Mouse (Mus musculus) heart, adult 10 weeks (tissue): Measurements from ENCODE around the gene Fads6. TPM values are rescaled to one million over a fixed set of nuclear protein-coding genes. Genes with fewer than 3 reads are reported as not detected.

Experiments
- polyA plus RNA-seq: library from polyadenylated mRNA; stranded (reverse); fragments of 350-450 nt; fragmentation: Illumina TruSeq; extraction: RNeasy Lipid Tissue Mini Kit (QIAGEN cat#74804); gene quantifications from one replicate; pipeline ENCODE4 v1.2.3, GENCODE M21; 2014; ENCODE audit warnings: low read depth, low replicate concordance

The Fads6 gene
- polyA plus RNA-seq = 2.6 TPM

DNA sequence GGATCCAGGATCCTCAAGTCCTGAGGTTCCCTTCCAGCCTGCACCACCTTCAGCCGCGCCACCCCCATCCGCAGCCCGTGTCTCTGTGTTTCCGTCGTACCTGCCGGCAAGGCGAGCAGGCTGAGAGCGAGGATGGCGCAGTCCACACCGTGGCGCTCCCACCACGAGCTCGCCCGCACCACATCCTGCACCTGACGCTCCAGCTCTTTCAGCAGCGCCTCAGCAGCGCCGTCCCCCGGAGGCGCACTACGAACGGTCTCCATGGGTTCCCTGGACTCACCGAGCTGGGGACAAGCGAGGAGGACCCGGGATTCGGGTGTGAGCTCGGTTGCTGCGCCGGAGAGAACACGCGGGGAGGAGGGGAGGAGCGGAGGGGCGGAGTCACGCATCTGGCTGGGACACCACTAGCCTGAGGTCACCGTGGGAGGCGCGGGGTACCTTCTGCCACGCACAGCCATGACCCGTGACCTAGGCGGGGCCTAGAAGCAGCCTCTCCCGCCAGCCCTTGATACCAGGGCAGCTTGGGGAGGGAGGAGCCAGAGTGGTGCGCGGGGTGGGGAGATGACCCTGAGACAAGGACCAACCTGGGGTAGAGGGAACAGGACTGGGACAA is at the start of gene Fads6:
TSS of gene Fads6 (minus strand) at position 450 of the 613 bp plus-strand sequence.

DNA sequence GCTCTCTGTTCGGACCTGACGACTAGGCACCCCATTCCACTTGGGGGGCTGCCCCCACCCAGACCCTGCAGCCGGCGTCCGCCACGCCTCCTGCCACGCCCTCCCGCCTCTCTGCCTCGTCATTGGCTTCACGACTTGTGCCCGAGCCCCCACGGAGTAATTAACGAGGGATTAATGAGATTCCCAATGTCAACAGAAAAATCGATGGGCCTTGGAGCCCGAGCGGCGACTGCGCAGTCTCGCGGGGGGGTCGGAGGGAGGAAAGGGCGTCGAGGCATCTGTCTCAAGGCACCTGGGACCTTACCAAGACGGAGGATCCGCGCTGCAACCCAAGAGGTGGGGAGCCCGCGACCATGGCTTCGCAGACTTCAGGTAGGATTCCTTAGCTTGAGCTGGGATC is 37.1 kb upstream of the Fads6 start, which contains the start of gene Otop3:
TSS of gene Otop3 (plus strand) at position 201 of the 400 bp plus-strand sequence.

DNA sequence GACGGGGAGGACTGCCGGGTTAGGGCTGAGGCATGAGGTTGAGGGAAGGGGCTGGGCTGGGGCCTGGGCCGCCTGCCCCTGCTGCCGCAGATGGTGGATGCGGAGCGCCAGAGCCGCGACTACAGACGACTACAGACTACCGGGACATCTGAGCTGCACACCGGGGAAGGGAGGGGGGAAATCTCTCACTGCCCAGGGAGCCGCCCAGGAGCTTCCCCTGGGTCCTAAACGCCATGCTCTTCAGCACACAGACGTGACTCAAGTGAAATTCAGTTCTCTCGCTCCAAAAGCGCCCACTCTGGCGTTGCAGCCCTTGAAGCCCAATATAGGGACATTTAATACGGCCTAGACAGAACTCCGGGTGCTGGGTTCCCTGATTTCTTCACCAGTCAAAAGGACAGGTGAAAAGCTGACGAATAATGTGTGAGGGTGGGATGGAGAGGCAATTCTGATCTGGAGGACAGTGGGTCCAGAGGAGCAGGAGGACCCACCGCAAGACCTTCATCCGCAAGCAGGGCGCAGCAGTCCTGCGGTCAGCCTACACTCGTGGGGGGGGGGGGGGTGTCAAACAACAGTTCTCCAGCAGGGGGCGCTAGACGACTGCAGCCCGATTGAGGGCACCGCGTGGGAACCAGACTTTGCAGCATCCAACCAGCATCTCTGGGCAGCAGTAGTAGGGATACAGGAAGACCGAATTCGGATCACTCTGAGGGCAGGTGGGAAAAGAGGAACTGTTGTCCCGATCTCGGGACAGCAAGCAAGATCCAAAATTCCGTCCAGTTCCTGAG is 24.6 kb upstream of the Fads6 start, which contains the start of gene Ush1g:
TSS of gene Ush1g (minus strand) at position 136 of the 788 bp plus-strand sequence.

DNA sequence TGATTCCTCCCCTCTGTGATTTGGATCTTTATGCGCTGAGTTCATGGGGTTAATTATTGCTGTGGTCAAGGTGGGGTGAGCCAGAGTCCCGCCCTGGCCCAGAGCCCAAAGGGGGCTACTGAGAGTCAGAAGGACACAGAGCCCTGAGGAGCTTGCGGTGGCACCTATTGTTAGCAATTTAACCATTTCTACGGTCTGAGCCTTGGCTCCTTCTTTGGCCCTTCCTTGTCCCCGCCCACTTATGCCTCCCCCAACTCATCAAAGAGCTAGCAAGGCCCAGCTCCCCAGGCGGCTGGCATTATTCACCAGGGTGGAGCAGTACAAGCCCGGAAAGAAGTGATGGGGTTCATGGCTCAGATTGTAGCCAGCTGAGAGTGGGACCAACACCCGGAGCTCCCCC is 9.4 kb upstream of the Fads6 start, which contains the start of gene Otop2:
TSS of gene Otop2 (plus strand) at position 301 of the 400 bp plus-strand sequence.

DNA sequence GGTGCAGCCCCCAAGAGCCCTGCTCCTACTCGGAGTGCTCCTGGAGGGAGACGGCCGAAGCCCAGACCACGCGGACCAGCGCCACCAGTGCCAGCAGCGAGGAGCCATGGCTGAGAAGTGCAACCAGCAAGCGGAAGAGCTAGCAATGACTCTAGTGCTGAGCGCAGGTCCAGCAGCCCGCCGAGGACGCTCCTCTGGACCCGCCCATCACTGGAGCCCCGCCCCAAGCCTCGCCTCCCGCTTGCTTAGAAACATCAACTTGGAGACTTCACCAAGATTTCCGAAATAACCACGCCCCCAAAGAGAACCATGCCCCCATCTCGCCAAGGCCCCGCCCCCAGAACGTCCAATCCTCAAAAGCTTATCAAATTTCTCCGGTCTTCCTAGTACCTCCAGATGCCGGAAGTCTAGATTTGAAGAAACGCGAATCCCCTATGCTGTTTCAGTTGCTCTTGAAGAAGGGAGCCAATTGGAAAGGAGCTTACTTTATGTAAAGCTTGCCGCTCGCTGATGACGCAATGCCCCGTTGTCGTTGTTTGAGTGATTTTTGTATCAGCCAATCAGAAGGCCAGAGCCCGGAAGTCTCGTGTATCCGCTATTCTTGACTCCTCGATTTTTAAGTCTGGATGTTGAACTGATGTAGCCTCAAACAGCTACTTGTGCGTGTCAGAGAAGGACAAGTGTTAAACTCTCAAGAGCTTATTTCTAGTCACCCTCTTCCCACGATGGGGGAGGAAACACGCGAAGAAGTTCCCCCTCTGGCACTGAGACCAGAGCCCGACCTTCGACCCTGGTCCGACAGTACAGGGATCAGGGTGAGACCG is 20.5 kb downstream of the Fads6 start, which contains the start of gene Fdxr:
TSS of gene Fdxr (minus strand) at position 271 of the 824 bp plus-strand sequence.

DNA sequence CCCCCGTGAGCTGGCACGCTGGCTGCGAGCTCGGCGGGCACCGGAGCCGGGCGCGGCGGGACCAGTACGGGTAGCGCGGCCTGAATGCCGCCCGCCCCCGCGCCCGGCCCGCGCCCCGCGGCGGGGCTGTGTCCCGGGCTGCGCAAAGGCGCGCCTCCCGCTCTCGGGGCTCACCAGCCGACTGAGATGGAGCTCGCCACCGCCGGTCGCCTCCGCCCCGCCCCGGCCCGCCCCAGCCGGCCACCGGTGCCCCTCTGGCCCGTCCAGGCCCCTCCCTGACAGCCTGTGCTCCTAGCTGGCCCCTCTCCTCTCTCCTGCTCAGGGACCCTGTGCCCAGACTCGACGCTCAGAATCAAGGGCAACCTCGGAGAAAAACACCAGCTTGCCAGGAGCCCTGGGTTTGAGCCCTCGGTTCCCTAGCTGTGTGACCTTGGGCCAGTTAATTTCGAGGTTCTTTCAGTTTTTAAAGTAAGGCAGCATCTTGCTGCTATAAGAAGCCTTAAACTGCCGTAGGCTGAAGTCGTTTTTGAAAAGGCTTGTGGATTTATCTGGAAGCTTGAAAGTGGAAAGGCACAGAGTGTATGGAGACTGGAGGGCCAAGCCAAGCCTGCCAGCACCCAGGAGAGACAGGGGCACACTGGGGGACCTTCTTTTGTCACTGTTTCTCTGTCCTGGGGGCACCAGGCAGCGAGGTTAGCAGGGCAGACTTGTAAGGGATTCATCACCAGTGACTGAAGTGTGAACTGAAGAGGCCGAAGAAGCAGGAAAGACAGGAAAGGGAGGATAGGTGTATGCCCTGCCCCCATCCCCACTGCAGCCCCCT is 30.2 kb downstream of the Fads6 start, which contains the start of gene Grin2c:
TSS of gene Grin2c (minus strand) at position 183 of the 823 bp plus-strand sequence.

Other genes starting within 250 kb of the Fads6 start
- gene Cd300ld3, start 249.3 kb downstream of the Fads6 start, polyA plus RNA-seq = 9.4 TPM
- gene Cd300e, start 235.5 kb downstream of the Fads6 start, polyA plus RNA-seq = not detected
- gene Rab37, start 206.2 kb downstream of the Fads6 start, polyA plus RNA-seq = 2.0 TPM
- gene Cd300lf, start 163.7 kb downstream of the Fads6 start, polyA plus RNA-seq = 0.31 TPM
- 10.6 TPM for gene Slc9a3r1, start 134.3 kb downstream of the Fads6 start, polyA plus RNA-seq
- gene Tmem104, start 110.2 kb downstream of the Fads6 start, polyA plus RNA-seq = 6.1 TPM
- gene Nat9, start 109.8 kb downstream of the Fads6 start, polyA plus RNA-seq = 39.7 TPM
- gene Grin2c, start 30.4 kb downstream of the Fads6 start, polyA plus RNA-seq = 1.4 TPM
- 14.0 TPM for gene Fdxr, start 20.6 kb downstream of the Fads6 start, polyA plus RNA-seq
- gene Otop2, start 9.5 kb upstream of the Fads6 start, polyA plus RNA-seq = not detected
- not detected for gene Ush1g, start 24.4 kb upstream of the Fads6 start, polyA plus RNA-seq
- gene Otop3, start 37.1 kb upstream of the Fads6 start, polyA plus RNA-seq = not detected
- 3.8 TPM for gene Hid1, start 70.1 kb upstream of the Fads6 start, polyA plus RNA-seq
- 3.8 TPM for gene Cdr2l, start 84.3 kb upstream of the Fads6 start, polyA plus RNA-seq
- 115 TPM for gene Mrpl58, start 106.1 kb upstream of the Fads6 start, polyA plus RNA-seq
- gene Atp5h, start 122.3 kb upstream of the Fads6 start, polyA plus RNA-seq = 3,222 TPM
- gene Kctd2, start 122.5 kb upstream of the Fads6 start, polyA plus RNA-seq = 34.3 TPM
- gene Trim80, start 142.9 kb upstream of the Fads6 start, polyA plus RNA-seq = not detected
- gene Slc16a5, start 164.8 kb upstream of the Fads6 start, polyA plus RNA-seq = not detected
- gene Armc7, start 178.0 kb upstream of the Fads6 start, polyA plus RNA-seq = 2.1 TPM
- 14.9 TPM for gene Nt5c, start 194.2 kb upstream of the Fads6 start, polyA plus RNA-seq
- gene Jpt1, start 216.7 kb upstream of the Fads6 start, polyA plus RNA-seq = 88.9 TPM
- gene Sumo2, start 238.6 kb upstream of the Fads6 start, polyA plus RNA-seq = 255 TPM